Mouse (Mus musculus): ENCODE measurements around the gene Gm4791. TPM values are rescaled to one million over a fixed set of nuclear protein-coding genes. Genes with fewer than 3 reads are reported as not detected.

Gene Gm4791
- not detected in 2 replicates for polyA plus RNA-seq (2016; fragmentation: Nextera tagmentation; extraction: Ambion mirVana)

GRCm38 (mm10) chr9:46998338-46998791, at the start of gene Gm4791:
Gene Gm4791, plus strand, starts transcription at chr9:46998741.
- Histone ChIP-seq H3K9me3 (no peaks in the 10 kb centered on the region), H3K4me2 (replicated peaks) (no peak within 1 kb of the TSS), H3K4me3 (no peak within 1 kb of the TSS), H3K4me1 (peaks cover 7% of the 10 kb centered on the region), H3K9ac (no peak within 1 kb of the TSS), H3K36me3 (no peaks in the 10 kb centered on the region), H3K27ac (no peak within 1 kb of the TSS), H3K27me3 (replicated peaks) (no peaks in the 10 kb centered on the region)
- WGBS = 25% methylated on average over 5 of the region's 5 CpGs
- 0 out of 2 replicates have a peak, but pooled peaks have one; percentile 17 for ATAC-seq (ENCODE audit: low FRiP score, low read depth)

- H3K27me3 ChIP-seq (replicated peaks) = no peaks in the 10 kb centered on the region
- ATAC-seq (ENCODE audit: low FRiP score, low read depth) = no peak
- no peak overlapping the region for H3K9ac ChIP-seq
- no peak overlapping the region for H3K4me2 ChIP-seq (replicated peaks)
- no peaks in the 10 kb centered on the region for H3K36me3 ChIP-seq
- no peak overlapping the region for H3K4me3 ChIP-seq
- WGBS = 50% methylated on average over 6 of the region's 6 CpGs
- H3K4me1 ChIP-seq = peaks cover 7% of the 10 kb centered on the region
- H3K27ac ChIP-seq = no peak overlapping the region
- no peaks in the 10 kb centered on the region for H3K9me3 ChIP-seq
These were observed 42.3 kb upstream of the Gm4791 start for GRCm38 (mm10) chr9:46956286-46956685.

GRCm38 (mm10) chr9:46957420-46957950, 41.1 kb upstream of the Gm4791 start:
- no peak overlapping the region for H3K9ac ChIP-seq
- H3K36me3 ChIP-seq = no peaks in the 10 kb centered on the region
- no peak overlapping the region for H3K4me2 ChIP-seq (replicated peaks)
- no peak overlapping the region for H3K27ac ChIP-seq
- H3K4me1 ChIP-seq = peaks cover 7% of the 10 kb centered on the region
- no peak overlapping the region for H3K4me3 ChIP-seq
- no peaks in the 10 kb centered on the region for H3K27me3 ChIP-seq (replicated peaks)
- WGBS = 77% methylated on average over 8 of the region's 8 CpGs
- ATAC-seq (ENCODE audit: low FRiP score, low read depth) = no peak
- H3K9me3 ChIP-seq = no peaks in the 10 kb centered on the region

DNA sequence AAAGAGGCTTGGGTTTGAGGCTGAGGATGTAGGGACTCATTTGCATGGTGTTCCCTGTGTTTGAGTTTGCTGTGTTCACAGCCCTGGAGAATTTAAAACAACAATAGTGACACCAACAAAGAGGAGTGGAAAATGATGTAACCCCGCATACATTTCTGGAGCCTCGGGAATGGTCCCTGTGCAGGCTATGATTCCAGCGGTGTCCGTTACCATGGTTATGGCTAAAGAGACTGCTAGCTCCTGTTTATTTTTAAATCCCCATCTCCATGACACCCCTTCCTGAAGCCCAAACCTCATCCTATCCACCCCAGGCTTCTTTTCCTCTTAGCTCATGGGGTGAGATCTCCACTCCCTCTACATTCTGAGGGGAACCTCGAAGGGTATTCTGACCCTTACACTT, 32.5 kb upstream of the Gm4791 start:
- Histone ChIP-seq H3K27me3 (replicated peaks) (no peaks in the 10 kb centered on the region), H3K27ac (no peak overlapping the region), H3K36me3 (no peaks in the 10 kb centered on the region), H3K4me2 (replicated peaks) (no peak overlapping the region), H3K9me3 (no peaks in the 10 kb centered on the region), H3K4me1 (peaks cover 3% of the 10 kb centered on the region; the same call in 1 of the 2 replicates), H3K9ac (no peak overlapping the region), H3K4me3 (no peak overlapping the region)
- ATAC-seq (ENCODE audit: low FRiP score, low read depth) = no peak
- WGBS = 61% methylated on average over 5 of the region's 5 CpGs

- H3K36me3 ChIP-seq = no peaks in the 10 kb centered on the region
- no peak for ATAC-seq (ENCODE audit: low FRiP score, low read depth)
- no peaks in the 10 kb centered on the region for H3K27me3 ChIP-seq (replicated peaks)
- no peak overlapping the region for H3K27ac ChIP-seq
- H3K4me1 ChIP-seq = peaks cover 3% of the 10 kb centered on the region; the same call in 1 of the 2 replicates
- no peak overlapping the region for H3K4me2 ChIP-seq (replicated peaks)
- H3K9ac ChIP-seq = no peak overlapping the region
- WGBS = 11% methylated on average over 6 of the region's 6 CpGs
- H3K9me3 ChIP-seq = no peaks in the 10 kb centered on the region
- H3K4me3 ChIP-seq = no peak overlapping the region
These were observed 29.6 kb upstream of the Gm4791 start for GRCm38 (mm10) chr9:46968970-46969369.

GRCm38 (mm10) chr9:46969406-46969805, 29.1 kb upstream of the Gm4791 start:
- no peaks in the 10 kb centered on the region for H3K9me3 ChIP-seq
- H3K9ac ChIP-seq = no peak overlapping the region
- 47% methylated on average over 6 of the region's 6 CpGs for WGBS
- ATAC-seq (ENCODE audit: low FRiP score, low read depth) = no peak
- H3K27ac ChIP-seq = no peak overlapping the region
- no peaks in the 10 kb centered on the region for H3K36me3 ChIP-seq
- no peaks in the 10 kb centered on the region for H3K27me3 ChIP-seq (replicated peaks)
- no peak overlapping the region for H3K4me3 ChIP-seq
- peaks cover 3% of the 10 kb centered on the region; the same call in 1 of the 2 replicates for H3K4me1 ChIP-seq
- no peak overlapping the region for H3K4me2 ChIP-seq (replicated peaks)

DNA sequence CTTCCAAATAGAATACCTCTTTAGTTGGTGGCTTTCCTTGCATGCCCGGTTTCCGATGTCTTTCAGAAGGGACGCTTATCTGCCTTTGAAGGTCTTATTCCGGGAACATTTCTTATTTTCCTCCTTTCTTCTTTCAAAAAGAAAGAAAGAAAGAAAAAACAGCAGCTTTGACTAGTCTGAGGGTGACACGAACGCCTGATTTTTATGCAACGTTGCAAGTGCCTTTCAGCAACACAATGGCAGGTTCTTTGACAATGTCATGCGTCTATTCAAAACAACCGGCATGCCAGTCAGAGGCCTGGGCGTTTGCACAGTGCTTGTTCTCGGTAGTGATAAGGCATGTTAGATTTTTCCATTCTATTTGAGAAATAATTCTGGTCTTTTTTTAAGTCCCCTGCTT, 19.7 kb upstream of the Gm4791 start:
- no peak overlapping the region for H3K4me3 ChIP-seq
- H3K4me2 ChIP-seq (replicated peaks) = no peak overlapping the region
- H3K9me3 ChIP-seq = no peaks in the 10 kb centered on the region
- H3K27me3 ChIP-seq (replicated peaks) = no peaks in the 10 kb centered on the region
- H3K27ac ChIP-seq = no peak overlapping the region
- H3K4me1 ChIP-seq = no peaks in the 10 kb centered on the region
- no peak for ATAC-seq (ENCODE audit: low FRiP score, low read depth)
- H3K36me3 ChIP-seq = no peaks in the 10 kb centered on the region
- H3K9ac ChIP-seq = no peak overlapping the region
- 38% methylated on average over 11 of the region's 11 CpGs for WGBS

DNA sequence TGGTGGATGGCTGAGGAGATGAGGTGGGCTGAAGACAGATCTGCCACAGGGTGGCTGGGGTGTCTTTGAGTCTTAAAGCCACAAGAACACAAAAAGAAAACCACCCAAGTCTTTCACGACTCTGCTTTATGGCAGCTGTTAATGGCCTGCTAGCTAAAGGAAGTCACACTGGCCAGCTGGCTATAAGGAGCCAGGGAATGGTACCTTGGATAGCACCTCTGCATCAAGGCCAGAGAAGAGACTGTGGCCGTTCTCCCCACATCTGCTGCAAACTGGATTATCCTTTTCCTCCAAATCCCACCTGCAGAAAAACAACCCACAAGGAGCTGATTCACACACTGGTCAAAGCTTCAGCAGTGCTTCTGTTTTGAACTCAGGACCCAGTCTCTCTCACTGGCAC, 18.4 kb upstream of the Gm4791 start:
- Histone ChIP-seq H3K9ac (no peak overlapping the region), H3K4me3 (no peak overlapping the region), H3K4me1 (no peaks in the 10 kb centered on the region), H3K27me3 (replicated peaks) (no peaks in the 10 kb centered on the region), H3K27ac (no peak overlapping the region), H3K4me2 (replicated peaks) (no peak overlapping the region), H3K36me3 (no peaks in the 10 kb centered on the region), H3K9me3 (no peaks in the 10 kb centered on the region)
- no peak for ATAC-seq (ENCODE audit: low FRiP score, low read depth)
- 25% methylated on average over 2 of the region's 2 CpGs for WGBS

DNA sequence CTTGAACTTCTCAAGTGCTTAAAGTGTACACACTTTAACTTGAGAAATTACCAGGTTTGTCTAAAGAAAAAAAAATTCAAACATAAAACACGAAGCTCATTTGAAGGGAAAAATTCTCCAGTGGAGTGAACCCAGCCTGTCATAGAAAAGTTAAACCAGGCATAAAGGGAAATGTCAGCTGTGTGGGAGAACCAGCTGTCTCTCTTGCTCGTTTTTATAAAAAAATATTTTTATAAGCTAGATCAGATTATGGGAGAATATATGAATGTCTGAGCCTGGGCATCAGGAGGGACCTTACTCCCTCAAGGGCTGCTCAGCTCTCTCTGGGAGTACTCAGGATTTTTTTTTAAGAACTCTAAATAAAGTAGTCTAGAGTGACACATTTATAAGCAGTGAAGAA, 15.1 kb upstream of the Gm4791 start:
- WGBS = 71% methylated on average over 2 of the region's 2 CpGs
- H3K36me3 ChIP-seq = no peaks in the 10 kb centered on the region
- ATAC-seq (ENCODE audit: low FRiP score, low read depth) = no peak
- H3K4me3 ChIP-seq = no peak overlapping the region
- no peak overlapping the region for H3K9ac ChIP-seq
- H3K4me1 ChIP-seq = no peaks in the 10 kb centered on the region
- H3K9me3 ChIP-seq = no peaks in the 10 kb centered on the region
- no peaks in the 10 kb centered on the region for H3K27me3 ChIP-seq (replicated peaks)
- H3K4me2 ChIP-seq (replicated peaks) = no peak overlapping the region
- no peak overlapping the region for H3K27ac ChIP-seq

GRCm38 (mm10) chr9:47041569-47041968, 43.0 kb downstream of the Gm4791 start:
- no peak overlapping the region for H3K4me3 ChIP-seq
- no peaks in the 10 kb centered on the region for H3K4me1 ChIP-seq
- WGBS = 85% methylated on average over 6 of the region's 6 CpGs
- ATAC-seq (ENCODE audit: low FRiP score, low read depth) = no peak
- no peak overlapping the region for H3K9ac ChIP-seq
- H3K9me3 ChIP-seq = no peaks in the 10 kb centered on the region
- H3K4me2 ChIP-seq (replicated peaks) = no peak overlapping the region
- H3K27ac ChIP-seq = no peak overlapping the region
- H3K36me3 ChIP-seq = no peaks in the 10 kb centered on the region
- H3K27me3 ChIP-seq (replicated peaks) = no peaks in the 10 kb centered on the region
